Mouse (Mus musculus) kidney, adult 9 months (tissue): ENCODE data around the gene Pappa2.

Experiments
- DNase-seq: peaks from one replicate; pipeline ENCODE4 v3.0.0; 2022

Pappa2 gene

GRCm38 (mm10) chr1:158980390-158980789 is at the start of gene Pappa2:
TSS of gene Pappa2 (minus strand) at chr1:158980490.
- no peak for DNase-seq

DNA sequence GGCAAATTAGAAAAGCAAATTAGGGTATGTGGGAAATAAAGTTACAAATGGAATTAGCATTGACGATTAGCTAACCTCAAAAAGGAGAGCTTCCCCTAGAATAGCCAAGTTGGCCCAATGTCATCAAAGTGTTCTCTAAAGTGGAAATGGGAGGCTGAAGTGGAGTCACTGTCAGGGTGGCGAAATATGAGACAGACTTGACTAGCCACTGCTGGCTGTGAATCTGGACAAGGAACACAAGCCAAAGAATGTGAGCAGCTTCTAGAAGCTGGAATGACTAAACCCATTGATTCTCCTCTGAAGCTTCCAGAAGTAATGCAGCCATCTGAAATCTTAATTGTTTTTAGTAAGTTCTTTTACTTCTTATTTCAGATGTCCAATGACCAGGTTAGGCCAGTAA is 48.8 kb upstream of the Pappa2 start:
- no peak for DNase-seq

DNA sequence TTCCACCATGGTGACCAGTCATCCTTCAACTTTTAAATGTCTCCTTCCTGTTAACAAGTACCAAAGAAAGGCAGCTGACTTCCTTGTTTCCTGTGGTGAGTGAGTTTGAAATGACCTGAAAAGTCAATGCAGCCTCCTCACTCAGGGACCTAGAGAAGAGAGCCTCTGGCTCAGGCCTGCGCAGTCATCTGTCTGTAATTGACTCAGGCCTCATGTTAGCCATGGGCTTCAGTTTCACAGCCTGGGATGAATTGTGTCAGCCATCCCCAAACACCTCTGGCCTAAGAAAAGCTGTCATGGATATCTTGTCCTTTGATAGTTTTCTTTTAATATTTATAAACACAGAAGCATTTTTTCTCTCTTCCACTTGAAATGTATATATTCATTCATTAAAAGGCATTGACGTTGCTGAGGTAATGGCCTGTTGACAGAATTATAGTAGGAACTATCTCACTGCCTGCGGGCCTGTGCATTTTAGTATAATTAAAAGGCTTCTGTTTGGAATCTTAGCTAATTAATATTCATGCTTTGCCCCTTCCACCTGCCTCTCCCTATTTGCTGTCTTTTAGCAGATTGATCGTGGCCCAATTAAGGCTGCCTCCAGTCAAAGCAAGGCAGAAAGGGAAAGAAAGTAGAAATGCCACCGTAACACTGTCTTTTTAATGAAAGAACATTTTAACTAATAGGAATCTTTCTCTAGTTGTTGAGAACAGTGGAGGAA is 34.8 kb upstream of the Pappa2 start:
- no peak for DNase-seq

GRCm38 (mm10) chr1:158987042-158987441 is 6.8 kb upstream of the Pappa2 start:
- DNase-seq: no peak

DNA sequence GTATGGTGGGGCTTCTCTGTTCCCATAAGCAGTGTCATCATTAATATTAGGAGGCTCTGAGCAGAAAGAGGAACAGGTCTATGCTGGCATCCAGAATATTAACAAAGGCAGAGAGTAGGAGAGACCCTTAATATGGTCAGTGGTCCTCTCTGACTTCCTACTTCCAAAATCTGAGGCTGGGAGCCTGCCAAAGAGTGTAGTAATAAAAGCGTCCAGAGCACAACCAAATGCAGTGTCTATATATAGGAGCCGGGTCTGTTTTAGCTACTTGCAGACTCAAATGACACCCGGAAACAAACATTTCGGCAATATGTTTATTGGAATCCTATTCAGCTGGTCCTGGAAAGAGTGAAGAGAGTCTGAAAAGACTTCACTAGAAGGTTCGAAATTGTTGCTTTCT is 17.9 kb downstream of the Pappa2 start:
- no peak for DNase-seq

DNA sequence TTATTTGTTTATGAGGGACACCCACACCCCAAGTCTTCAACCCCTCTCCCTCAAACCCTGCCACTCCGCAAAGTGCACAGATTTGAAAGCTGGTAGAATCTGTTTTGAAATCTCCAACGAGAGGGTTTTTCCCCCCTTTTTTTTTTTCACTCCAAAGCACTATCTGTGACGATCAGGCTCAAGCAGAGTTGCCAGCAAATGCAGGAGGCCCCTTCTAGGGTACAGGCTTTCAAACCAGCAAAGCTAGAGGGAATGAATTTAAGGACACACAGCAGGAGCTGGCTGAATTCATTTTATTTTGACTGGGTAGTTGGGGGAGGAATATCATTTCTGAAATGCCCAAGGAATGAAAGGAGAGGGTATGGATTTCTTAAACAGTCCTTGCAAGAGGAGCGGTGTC is 19.3 kb downstream of the Pappa2 start:
- no peak for DNase-seq

- no peak for DNase-seq
Observed at GRCm38 (mm10) chr1:158960549-158960948, 19.7 kb downstream of the Pappa2 start.

GRCm38 (mm10) chr1:158956361-158956760 is 23.9 kb downstream of the Pappa2 start:
- DNase-seq: no peak

- no peak for DNase-seq
Observed at GRCm38 (mm10) chr1:158954785-158955184, 25.5 kb downstream of the Pappa2 start.

GRCm38 (mm10) chr1:158953479-158954207 is 26.6 kb downstream of the Pappa2 start:
- peak; percentile 64 for DNase-seq

DNA sequence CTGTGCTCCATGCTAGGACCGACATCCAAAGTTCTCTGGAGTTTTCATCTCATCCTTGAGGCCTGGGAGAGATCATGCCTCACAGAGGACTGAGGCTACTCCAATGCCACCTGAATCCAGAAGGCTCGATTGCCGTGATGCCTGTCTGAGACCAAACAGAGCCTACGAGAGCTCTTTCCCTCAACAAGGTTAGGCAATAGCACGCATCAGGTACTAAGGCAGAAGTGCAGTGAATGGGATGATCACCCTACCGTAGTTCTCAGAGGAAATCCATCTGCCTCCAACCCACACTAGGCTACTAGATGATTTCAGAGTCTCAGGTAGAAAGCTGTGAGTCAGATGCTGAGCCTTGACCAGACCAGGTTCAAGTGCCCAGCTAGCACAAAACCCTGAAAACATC is 31.2 kb downstream of the Pappa2 start:
- DNase-seq: no peak

- no peak for DNase-seq
Observed at GRCm38 (mm10) chr1:158947981-158948735, 32.1 kb downstream of the Pappa2 start.

- no peak for DNase-seq
Observed at GRCm38 (mm10) chr1:158944936-158945335, 35.4 kb downstream of the Pappa2 start.

GRCm38 (mm10) chr1:158942864-158943263 is 37.4 kb downstream of the Pappa2 start:
- DNase-seq: no peak

- no peak for DNase-seq
Observed at GRCm38 (mm10) chr1:158940966-158941365, 39.3 kb downstream of the Pappa2 start.

DNA sequence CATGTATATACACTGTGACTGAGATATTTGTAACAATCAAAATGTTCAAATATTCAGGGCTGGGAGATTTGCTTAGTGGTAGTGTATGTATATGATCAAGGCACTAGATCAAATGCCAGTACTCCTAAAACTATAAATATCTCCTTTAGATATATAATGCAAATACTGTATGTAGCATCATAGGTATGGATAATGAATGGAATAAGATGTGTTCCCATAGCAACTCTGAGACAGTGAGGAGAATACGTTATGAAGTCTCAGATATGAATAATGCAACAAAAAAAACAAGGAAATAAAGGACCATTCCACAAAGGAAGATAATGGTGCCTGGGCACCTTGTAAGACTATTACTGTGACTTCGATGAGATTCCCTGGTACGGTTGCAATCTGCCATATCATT is 45.8 kb downstream of the Pappa2 start:
- DNase-seq: no peak

GRCm38 (mm10) chr1:158931202-158931827 is 49.0 kb downstream of the Pappa2 start:
- DNase-seq: no peak

DNA sequence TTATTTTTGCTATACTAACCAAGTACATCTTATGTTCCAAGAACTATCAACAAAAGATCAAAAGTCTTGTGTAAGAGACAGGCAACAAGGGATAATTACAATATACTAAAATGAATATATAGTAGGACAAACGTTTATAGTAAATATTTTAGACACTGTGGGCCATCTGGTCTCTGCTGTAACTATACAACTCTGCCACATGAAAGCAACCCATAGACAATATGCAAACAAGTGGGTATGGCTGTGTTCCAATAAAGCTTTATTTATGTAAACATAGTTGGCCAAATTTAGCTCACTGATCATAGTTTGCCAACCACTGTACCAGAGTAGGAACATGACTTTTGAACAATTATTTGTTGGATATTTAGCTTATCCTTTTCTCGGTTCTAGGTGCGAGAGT is 50.9 kb downstream of the Pappa2 start:
- no peak for DNase-seq

- no peak for DNase-seq
Observed at GRCm38 (mm10) chr1:158920451-158920850, 59.8 kb downstream of the Pappa2 start.

DNA sequence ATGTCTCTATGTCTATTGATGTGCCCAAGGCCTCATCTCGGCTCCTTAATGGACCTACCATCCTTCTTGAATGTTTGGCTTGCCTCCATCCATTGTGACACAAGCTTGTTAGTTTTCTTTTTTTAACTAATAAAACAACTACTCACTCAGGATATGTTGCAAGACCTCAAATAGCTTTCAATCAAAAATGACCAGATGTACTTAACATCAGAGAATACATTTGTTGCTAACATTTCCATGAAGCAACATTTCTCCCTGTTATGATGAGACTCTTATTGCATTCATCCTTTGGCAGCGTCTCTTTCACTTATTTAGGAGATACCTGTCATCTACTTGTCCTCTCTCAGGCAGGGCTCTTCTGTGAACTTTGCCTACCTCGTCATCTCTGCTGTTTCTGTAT is 61.4 kb downstream of the Pappa2 start:
- DNase-seq: no peak

- no peak for DNase-seq
Observed at GRCm38 (mm10) chr1:158917067-158917466, 63.2 kb downstream of the Pappa2 start.

DNA sequence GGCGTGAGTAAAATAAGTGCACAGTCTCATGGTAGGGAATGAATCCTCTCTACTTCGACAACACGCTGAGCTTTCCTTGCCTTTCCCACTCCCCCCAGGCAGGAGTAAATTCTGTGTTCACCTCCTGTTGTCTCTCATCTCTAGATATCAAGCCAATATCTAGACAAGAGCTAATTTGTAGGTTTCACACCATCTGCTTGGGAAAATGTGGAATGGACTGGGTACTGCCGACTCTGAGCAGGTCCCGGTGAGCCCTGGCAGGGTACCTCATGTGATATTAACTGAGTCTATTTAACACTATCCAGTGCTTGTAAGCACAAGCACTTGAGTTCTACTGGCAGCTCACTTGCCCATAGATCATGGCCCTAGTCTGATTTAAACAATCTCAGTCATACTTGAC is 64.7 kb downstream of the Pappa2 start:
- no peak for DNase-seq

- no peak for DNase-seq
Observed at GRCm38 (mm10) chr1:158910661-158911060, 69.6 kb downstream of the Pappa2 start.
